Mouse (Mus musculus) urinary bladder, postnatal 10 days (tissue): Measurements from ENCODE around the gene Prickle2.

Experiments
- DNase-seq: peaks from one replicate; pipeline ENCODE4 v3.0.0; 2022; ENCODE audit warnings: low spot score

Prickle2 gene

DNA sequence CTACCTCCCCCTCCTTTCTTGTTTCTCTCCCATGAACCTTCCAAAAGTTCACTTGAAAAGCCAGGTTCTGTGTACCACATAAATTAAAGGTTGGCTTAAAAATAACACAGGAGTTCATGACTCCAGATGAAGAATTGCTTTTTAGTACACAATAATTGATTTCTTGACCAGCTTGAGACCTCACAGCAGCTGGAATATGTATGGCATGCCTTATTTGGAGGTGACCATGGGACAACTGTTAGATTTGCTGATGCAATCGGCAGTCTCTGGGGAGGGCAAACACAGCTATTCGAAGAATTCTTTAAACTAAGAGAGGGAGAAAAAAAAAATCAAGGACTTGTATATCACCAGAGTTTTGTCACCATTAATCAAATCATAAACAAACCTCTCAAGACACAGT, 189.0 kb downstream of the Prickle2 start:
- no peak for DNase-seq

DNA sequence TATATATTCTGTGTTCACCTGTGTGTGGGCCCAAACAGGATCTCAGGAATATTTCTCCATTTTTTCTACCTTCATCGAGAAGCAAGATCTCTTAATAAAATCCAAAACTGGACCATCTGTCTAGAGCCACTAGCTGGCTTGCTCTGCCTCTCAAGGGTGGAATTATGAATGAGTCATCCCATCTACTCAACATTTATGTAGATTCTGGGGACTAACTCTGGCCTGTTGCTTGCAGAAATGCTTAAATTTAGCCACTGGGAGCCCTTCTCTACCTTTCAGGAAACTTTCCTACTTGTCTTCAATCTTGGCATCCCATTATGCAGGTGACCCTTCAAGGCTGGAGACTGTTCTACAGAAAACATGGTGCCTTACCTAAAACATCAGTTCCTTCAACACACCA, 194.0 kb downstream of the Prickle2 start:
- DNase-seq, result no peak

DNA sequence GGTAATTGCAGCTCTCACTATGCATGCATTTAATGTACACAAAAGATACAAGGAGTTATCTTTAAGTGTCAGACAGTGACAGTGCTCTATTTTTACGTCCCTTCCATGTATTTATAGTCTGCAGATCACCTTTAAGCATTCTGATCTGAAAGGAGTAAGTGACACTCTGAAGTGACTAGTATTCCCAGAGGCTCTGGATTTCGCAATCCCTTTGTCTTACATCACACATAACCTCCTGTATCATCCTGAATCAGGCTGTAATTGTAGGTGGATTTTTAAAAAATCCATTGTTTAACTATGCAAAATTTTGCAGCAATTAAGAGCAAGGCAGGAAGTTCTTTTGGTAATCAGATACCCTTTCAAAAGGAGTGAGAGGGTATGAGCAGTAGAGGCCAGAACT, 196.2 kb downstream of the Prickle2 start:
- no peak for DNase-seq

DNA sequence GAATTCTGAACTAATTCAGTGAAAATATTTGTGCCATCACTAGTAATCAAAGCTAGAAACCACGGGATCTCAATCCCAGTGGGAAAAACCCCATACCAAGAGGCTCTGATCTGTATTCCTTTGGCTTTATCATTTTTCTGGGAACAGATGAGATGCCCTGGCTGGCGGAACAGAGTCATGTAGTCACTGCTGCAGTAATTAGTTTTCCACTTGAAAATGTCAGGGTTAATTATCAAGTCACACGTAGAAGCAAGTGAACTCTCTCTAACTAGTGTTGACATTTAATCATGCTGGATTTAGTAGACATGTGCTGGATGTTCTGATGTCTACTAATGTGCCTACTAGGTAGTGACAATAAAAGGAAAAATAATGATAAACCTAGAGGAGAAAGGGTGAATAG, 199.7 kb downstream of the Prickle2 start:
- DNase-seq, result no peak

DNA sequence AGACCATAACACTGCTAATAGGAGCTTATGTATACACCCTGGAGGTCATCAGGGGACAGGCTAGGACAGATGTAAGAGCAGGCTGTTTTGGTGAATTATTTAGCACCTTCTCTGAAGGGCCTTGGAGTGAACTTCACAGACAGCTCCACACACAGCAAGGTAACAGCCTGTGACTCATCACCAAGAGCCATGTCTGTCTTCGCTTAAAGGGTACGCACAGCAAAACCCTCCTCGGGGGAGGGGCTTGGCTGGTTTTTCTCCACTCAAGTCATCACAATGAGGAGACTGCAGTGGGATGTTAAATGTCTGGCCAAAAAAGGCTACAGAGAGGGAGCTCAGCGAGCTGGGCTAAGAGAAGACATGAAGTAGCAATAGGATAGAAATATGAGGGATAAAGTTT, 206.5 kb downstream of the Prickle2 start:
- DNase-seq, result no peak

DNA sequence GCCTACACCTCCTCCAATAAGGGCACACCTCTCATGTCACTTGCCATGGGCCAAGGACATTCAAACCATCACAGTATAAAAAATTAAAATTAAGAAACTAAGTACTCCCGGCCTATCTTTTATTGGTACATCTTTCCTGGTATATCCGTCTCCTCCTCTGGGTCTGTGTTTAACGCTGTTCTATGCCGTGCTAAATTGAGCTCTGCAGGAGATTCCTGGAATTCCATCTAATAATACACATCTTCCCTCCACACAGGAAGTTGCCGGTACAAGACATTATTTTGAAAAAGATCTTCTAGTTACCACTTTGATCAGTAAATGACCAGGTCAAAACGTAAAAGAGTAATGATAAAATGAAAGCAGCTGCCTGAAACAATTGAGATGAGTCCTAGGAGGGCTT, 207.4 kb downstream of the Prickle2 start:
- no peak for DNase-seq

DNA sequence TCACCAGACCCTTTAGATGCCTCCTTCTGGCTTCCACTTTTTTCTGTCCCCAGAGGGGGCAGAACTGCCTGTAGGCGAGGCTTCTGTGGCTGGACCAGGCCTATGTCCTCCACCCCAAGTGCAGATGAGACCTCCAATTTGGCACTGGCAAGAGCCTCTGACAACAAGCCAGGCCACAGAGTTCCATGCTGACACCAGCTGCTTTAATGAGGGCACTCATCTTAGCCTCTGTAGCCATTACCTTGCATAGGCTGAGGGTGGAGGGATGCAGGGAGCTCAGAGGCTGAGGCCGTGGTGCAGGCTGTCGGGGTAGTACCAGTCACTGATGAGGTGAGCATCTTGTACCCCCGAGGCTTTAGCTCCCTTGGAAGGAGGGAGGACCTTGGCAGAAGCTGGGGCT, 208.7 kb downstream of the Prickle2 start:
- no peak for DNase-seq

DNA sequence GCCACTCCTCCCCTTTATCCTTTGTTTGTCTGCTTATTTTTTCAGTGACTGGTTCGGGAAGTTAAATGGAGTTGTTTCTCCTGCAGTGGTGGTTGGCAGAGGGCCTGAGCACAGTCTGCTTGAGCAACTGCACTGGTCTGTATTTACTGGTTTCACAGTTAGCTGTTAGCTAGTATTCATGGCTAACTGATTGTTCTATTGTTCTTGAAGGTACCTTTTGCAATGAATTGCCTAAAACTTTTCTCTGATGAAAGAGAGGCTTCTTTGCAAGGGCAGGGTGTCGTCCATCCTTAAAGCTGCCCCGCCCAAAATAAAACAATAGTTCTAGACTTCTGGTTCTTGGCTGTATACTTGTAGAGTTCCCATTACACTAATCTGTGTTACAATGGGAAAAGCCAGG, 210.5 kb downstream of the Prickle2 start:
- DNase-seq, result no peak

DNA sequence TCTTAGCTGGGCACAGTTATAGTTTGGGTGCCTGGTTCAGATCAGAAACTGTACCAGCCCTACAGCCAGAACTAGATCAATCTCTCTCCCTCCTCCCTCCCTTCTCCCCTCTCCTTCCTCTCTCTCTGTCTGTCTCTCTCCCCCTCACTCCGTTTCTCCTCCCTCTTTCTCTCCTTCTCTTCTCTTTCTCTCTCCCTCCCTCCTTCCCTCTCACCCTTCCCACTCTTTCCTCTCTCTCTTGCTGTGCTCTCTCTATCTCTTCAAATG, 224.3 kb downstream of the Prickle2 start:
- no peak for DNase-seq

DNA sequence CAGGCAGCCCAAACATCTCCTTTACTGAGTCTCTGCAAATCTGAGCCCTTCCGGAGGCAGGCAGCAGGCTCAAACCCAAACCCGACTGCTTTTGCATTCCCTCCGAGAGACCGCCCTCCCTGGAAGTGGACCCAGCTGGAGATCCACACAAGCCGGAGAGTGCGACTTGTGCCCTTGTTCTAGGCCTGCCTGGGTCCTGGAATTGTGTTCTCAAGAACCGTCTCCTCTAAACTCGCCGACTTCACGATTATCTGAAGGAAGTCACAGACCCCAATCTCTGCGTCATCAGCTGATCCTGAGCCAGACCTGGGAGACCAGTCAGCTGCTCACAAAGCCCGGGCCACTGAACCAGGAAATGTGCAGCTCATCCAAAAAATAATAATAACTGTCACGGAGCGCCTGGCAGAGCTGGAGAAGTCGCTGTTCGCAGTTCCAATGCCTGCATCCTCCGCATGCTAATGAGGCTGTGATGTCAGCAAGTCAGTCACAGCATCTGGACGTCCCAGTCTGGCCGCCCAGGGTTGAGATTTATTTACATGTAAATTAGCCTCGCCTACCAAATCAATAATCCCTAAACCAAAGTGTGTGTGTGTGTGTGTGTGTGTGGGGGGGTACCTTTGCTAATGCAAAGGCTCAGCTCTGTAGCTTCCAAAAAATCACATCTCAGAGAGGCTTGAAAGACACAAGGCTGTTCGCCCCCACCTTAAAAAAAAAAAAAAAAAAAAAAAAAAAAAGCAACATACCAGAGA, 224.8 kb downstream of the Prickle2 start:
- DNase-seq, result peak; percentile 16

DNA sequence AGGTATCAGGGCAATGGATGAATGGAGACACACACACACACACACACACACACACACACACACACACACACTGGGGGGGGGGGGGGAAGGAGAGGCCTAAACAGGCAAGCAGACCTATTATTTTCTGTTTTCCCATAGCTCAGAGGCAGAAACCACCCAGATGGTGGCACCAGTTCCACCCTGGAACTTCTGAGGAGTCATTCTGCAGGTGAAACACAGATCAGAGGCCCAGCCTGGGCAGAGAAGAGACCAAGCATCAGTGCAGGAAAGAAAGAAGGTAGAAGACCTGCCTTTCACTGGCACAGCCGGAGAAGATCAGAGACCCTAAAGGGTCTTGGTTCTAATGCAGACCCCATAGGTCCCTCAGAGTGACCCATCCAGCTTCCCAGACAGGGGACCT, 227.3 kb downstream of the Prickle2 start:
- no peak for DNase-seq

DNA sequence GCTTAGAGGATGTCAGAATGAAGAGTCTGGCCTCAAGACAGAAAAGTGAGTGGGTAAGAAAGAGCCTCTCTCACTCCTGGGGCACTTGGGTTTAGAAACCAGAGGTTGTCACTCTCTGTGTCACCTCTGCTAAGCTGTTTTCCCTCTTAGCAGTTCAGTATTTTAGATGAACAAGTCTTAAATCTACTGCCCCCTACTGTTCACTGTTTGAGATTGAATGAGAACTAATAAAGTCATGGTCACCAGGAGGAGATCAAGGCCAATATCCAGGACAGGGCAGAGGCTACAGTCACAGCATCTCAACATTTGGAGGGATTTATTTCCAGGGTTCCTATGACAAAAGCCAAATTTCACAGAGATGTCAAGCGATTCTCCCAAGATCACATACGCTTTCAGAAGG, 228.3 kb downstream of the Prickle2 start:
- no peak for DNase-seq

DNA sequence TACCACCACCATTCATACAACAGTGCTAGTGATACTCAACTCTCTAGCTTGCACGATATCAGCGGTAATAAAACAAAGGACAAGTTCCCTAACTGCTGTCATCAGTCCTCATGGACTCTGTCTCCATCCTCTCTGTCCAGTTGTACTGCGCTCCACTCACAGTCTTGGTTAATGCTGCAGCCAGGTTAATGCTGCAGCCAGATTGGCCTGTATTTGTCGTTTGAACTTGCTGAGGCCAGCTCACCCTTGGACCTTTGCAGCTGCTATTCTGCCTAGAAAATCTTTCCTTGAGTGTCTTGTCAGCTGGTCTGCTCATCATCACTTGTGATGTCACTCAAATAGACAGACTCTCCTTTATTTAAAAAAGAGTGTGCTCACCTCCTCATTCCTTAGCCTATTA, 236.5 kb downstream of the Prickle2 start:
- no peak for DNase-seq

DNA sequence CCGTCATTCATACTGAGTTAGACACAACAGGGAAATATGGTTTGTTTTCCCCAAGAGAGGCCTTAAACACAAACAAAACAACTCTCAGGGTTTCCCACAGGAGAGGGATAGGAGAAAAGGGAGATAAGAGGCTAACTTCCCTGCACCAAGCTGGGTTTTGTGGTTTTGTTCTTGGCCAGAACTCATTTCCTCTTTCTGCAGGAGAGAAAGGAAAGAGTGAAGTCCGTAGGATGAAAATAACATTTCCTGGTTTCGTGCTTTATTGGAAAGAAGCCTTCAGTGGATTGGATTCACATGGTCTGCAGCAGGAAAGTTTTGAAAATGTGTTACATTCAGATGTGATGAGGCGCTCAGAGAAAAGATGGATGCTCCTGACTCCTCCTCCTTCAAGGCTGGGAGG, 237.1 kb downstream of the Prickle2 start:
- no peak for DNase-seq

DNA sequence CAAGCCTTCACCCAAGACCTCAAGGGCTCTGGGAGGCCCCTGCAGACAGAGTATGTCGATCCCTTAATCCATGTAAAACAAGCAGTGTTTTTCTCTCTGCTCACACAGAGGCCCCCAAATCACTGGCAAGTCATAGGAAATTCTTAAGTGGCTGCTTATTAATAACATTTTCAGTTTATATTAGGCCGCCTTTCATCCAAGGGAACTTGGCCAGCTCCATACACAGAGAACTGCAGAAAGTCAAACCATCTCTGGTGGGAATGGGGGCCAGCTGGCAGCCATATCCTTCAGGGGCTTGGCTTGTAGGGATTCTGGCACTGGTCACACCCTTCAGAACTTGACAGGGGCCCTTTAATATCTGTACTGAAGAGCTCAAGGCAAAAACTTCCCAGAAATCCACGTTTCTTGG, 237.6 kb downstream of the Prickle2 start:
- no peak for DNase-seq

DNA sequence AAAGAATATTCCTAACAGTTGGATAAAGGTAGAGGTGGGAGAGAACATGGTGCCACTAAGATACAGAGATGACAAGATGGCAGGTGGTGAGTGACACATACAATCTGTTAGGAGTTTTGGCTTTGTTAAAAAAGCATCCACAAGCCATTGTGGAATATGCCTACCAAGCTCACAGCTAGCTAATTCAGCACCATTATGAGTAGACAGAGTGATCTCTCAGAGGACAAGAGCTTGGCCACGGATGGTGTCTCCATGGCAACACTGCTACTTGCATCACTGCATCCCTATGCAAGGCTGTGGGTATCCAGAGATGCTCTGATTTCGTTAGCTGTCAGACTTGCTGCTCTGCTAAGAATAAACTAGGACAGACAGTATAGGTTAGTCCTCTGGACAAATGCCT, 238.6 kb downstream of the Prickle2 start:
- no peak for DNase-seq

DNA sequence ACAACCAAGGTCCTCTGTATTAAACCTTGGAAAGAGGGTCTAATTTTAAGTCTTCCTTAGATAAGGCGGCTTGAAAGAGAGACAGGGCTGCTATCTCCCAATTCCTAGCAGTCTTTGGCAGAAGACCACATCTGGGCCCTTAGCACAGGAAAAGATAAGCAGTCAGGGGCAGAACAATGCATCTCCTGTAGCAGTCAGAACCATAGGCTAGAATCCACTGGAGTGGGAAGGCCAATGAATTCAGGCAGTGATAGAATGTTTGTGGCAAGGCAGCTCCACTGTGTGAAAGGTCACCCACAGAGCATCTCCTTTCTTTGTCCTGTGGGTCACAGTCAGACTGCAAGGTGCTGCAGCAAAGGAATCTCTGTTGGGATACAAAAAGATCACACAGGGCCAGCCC, 240.3 kb downstream of the Prickle2 start:
- no peak for DNase-seq

DNA sequence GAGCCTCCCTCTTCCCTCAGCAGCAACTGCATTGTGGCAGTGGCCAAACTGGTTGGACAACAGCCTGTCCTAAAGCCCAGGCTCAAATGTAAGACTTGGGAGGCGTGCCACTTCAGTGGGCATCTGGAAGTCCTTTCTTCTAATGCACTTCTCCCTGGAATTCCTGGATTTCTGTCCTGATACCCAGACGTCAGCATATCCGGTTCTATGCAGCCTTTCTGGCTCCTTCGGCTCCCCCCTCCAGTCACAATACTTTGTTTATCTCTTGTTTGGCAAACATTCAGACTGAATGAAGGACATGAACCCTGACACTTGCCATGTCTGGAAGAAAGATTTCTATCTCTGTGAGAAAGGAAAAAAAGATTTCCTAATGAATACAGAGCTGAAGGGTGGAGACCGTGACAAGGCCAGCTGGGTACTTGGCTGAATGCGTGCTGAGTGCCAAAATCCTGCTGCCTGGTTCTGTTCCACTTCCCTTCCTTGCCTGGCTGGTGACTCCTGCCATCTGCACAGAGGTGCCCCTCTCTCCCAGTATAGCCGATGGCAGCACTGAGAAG, 241.1 kb downstream of the Prickle2 start:
- DNase-seq, result no peak

DNA sequence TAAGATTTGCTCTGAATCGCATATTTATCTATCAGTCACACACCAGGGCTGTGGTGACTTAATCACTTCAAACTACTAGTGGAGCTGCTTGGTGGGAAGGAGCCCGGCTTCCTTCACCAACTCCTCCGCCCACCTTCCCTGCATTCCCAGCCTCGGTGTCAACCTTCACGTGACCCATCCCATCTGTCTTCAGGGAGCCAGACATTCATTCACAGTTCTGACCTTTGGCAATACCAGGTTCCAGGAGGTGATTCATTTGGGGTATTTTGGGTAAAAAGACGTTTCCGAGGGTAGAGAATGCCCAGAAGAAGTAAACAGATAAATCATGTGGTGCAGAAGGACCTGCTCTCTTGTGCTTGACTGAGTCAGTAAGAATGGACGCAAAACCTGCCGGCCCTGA, 242.2 kb downstream of the Prickle2 start:
- no peak for DNase-seq

DNA sequence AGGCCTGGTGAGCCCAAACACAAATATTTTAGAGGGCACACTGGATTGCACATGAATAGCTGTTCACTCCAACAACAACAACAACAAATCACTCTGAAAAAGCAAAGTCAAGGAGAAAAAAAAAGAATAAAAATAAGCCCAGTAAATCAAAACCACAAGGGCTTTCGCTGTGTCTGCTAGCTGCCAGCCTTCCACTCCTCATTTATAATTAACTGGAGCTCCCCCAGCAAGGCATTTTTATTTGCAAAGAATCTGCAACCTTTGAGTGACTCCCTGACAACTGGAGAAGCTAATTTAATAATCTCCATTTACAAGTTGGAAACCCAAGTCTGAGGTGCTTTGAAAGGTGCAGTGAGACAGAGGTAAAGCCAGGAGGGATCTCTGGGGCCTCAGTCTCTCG, 245.2 kb downstream of the Prickle2 start:
- DNase-seq, result no peak

DNA sequence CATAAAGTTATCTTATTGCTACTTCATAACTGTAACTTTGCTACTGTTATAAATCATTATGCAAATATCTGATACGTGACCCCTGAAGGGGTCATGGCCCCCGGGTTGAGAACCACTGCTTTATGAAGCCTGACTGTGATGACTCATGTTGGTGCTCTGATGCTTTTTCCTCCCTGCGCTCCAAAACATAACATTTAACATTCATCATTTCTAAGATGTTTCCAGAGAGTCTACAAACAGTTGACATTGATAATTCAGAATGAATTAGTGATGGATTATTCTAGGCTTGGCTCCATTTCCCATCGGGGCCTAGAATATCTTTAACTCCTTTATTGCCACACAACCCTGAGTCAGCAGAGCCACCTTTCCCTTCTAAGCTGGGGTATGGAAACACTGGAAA, 247.9 kb downstream of the Prickle2 start:
- no peak for DNase-seq

DNA sequence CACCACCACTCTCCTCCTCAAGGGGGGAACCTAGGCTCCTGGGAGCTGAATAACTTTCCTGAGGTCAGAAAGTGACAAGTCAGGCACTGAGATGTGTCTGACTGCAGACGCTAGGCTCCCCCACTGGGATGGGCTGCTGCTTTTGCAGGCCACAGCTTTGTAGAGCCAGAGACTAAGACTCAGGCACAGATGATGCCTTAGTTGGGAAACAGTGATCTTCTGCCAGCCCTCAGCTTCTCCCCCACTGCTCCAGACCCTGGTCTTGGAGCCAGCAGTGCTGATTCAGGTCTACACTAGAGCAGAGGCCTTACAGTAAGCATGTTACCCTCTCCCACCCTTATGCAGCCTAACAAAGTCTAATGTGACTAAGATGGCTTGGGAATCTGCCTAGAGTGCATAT, 254.5 kb downstream of the Prickle2 start:
- no peak for DNase-seq

DNA sequence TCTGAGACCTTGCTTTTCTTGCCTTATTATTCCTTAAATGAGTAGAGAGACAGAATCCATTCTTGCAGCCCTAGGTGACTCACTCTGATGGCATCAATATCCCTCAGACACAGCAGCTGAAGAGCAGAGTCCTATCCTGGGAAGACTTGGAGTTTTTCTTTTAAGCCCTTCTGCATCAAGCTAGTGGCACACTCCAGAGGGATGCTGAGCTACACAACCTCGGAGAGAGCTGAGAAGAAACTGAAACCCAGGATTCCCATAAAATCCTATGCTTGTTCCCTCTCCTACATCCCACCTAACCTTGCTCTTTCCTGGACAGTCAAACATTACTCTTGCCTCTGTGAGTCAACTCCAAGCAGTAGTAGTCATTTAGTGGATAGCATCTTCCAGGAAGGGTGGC, 256.0 kb downstream of the Prickle2 start:
- DNase-seq, result no peak

DNA sequence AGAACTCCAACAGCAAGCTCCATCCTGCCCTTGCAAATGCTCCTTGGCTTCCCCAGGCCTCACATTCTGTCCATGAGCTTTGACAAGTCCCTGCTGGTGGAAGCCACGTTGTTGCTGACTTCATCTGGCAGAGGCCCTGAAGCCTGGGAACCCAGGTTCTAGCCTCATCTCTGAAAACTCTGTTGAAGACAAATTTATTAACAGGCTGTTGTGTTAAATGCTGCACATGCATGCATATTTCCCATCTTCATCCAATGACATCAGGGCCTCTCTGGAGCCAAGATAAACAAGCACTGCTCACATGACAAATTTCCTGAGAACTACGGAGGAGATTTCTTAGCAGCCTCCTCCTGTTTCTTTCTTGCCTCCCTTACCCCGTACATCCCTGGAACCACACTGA, 259.3 kb downstream of the Prickle2 start:
- no peak for DNase-seq

DNA sequence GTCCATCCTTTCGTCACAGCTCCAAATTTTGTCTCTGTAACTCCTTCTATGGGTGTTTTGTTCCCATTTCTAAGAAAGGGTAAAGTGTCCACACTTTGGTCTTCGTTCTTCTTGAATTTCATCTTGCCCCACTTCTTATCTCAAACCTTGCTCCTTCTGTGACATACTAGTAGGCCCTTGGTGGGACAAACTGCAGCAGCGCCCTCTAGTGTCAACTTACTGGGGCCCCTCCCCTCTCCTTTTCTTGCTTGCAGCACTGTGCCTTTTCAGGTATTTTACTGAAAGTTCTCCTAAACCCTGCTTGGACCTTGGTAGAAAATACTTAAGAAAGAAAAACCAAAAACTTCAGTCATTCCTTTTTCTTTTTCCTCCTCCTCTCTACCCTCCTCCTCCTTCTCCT, 264.8 kb downstream of the Prickle2 start:
- DNase-seq, result no peak
